Mouse (Mus musculus): ENCODE results near the gene Fcrl5. TPM values are rescaled to one million over a fixed set of nuclear protein-coding genes. Genes with fewer than 3 reads are reported as not detected.

Fcrl5 gene
- total RNA-seq, 2 experiments from 2014 or later: 0.05 TPM; not detected in 1

DNA sequence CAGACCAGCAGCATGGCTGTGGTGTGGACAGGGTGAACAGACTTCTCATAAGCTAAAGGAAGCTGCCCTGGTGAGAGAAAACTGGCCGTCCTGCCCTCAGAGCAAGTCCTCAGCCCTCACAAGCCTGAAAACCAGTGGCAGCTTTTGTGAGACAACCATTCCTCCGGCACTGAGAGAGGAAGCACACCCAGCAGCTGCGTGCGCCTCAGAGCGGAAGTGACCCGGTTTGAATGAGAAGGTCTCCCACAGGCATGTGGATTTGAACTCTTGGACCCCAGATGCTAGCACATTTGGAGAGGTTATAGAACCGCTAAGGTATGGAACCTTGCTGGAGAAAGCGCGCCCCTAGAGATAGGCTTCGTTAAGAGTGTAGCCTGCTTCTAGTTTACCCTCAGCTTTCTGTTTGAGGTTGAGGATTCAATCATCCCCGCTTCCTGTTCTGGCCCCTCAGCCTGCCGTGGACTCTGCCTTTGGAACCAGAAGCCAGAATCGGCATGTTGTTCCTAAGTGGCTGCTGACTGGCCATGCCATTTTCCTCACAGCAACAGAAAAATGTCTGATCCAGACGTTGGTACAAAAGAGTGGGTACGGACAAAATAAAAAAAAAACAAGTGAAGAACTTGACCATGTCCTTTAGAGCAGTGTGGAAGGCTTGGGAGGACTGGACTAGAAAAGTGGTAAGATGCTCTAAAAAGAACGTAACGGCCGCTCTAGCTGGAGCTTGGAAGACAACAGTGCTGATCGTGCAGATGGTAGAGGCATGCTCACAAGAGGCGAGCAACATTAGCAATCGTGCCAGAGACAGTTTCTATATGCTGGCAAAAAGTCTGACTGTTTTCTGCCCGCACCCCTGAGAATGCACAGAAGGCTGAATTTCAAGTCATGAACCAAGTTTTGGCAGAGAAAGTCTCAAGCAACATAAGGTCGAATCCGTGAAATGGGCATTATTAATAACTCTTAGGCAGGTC lies 64.8 kb downstream of the Fcrl5 start:
- peak; percentile 40 for ATAC-seq (replicated peaks; ENCODE audit: poor library complexity)

DNA sequence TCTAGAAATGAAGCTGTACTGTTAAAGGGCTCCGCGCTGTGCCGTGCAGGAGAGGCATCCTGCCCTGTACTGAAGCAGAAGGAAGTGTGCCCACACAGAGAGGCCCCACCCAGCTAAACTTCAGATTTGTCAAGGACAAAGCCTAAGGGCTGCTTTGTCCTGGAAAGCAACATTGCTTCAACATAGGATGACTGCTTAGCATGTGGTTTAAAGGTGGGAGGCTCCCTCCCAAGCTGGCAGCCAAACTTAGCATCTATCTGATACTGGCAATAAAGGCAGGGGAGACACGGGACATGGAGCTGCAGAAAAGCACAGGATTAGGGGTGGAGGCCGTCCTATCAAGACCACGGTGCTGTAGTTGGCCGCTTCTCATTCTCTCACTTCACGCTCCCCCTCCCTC lies 65.6 kb downstream of the Fcrl5 start:
- peak; percentile 32; the same call in 1 of the 2 replicates for ATAC-seq (replicated peaks; ENCODE audit: poor library complexity)

DNA sequence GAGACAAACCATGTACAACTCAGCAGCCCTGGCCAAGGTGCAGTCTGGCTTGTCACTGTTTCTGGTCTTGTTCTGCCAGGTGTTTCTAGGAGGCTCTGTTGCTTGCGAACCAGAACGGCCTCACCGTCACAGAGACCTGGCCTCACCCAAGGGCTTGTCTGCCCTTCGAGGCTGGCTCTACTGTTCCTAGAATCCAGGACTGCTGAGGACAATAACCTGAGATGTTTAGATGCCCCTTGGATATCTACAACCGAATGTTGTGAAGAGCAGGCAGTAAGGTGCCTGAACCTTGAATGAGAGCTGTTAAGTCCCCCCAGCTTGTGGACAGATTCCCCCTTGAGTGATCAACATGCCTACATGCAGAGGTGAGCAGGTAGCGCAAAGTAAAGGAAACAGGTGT lies 67.2 kb downstream of the Fcrl5 start:
- no peak for ATAC-seq (replicated peaks; ENCODE audit: poor library complexity)

DNA sequence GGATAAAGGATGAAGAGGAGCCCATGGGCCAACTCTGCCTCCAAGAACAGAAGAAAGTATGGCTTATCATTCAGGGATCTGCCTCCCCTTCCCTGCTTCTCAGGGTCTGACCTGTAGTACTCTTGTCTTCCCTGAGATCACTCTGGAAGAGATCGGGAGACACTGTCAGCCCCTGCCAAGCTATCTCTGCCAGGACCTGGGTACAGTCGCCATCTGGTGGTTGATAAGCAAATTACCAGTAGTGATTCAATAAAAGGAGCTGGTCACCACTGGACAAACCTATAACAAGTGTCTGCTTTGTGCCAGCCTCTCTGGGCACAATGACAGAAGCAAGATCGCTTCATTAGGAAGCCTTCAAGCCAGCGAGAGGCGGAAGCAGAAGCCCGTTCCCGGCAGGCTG lies 68.8 kb downstream of the Fcrl5 start:
- ATAC-seq (replicated peaks; ENCODE audit: poor library complexity): peak; percentile 51

DNA sequence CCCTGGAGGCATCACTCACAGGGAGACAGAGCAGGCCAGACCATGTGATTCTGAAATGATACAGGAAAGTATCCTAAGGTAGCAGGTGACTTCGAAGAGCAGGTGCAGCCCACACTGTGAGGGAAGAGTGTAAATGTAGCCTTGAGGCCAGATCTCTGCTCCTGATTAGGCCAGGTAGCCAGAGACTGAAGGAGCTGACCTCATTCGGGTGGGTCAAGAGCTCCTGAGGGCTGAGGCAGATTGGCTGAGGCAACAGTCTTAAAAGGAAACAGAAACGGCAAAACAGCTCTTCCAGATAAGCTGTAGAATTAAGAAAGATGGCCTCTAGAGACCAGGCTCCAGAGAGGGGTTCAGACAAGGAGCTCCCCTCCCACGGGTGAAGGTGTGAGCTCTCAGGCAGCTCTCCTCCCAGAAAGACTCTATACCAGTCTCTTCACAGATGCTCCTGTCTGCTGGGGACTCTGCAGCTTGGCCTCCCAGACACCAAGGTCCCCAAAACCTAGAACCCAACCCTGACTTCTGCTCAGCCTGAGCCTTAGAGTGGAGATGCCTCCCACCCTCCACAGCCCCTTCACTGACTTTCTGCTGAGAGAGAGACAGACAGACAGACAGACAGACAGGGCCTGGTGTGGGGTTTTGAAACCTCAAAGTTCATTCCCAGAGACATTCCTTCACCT lies 69.3 kb downstream of the Fcrl5 start:
- no peak for ATAC-seq (replicated peaks; ENCODE audit: poor library complexity)

DNA sequence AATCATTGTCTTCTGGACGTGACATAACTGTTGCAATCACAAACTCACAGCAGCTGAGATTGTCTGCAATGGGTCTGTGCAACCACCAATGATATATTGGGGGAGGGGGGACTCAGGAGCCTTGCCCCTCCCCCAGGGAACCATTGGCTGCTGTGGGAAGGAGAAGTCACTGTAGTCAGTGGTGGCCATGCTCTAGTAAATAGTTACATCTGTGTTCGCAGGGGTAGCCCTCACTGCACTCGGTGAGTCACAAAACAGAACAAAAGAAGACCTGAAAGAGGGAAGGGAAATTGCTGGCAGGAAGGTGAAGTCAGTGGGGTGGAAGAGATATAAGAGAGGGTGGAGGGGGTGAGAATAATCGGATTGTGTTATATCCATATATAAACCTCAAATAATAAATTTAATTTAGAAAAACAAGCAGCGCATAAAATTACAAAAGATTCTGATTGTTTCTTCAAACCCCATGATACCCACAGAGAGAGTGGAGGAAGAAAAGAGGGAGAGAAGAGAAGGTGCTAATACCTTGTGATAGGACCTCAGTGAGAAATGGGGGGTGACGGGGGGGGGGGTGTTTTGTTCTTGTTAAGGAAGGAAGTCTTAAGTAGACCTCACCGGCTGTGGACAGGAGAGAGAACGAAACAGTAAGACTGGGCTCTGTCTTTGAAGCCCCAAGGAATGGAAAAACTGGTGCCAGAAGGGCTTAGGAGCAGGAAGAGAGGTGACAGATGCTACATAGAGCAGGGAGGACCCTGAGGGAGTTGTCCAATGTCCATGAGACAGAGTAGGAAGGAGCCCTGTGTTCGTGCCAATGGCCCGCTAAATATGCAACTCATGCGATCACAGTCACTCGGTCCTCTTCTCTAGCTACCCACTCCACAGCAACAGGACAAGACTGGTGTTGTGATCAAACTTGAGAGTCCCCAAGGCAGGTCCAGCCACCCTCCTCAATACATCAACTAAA lies 71.2 kb downstream of the Fcrl5 start:
- no peak for ATAC-seq (replicated peaks; ENCODE audit: poor library complexity)

DNA sequence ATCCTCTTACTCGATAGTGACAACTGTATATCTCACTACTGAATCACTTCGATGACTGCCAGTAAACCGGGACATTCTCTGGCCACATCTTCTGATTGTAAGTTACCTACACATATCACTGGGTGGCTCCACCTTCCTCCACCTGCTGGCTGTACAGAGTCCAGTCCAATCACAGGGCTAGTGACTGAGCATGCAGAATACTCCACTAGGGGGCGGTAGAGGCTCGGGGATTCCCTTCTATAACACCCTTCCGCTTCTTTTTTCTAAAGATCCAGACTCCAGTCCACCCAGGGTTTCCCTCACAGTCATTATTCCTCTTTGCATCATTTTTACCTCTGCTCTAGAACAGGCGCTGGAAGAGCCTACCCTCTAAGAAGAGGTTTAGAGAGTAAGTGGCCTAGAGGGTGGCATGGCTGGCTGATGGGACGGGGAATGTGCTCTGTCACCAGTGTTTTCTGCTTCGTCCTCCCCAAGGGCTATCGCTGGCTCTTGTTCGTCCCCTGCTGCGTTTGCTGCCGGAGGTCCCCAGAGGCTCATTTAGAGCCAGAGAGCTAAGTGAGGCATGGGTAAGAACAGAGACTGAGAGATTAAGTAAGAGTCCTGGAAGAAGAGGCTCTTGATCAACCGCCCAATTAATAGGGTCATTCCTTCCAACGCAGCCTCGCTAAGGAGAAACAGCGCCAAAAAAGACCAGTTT lies 72.8 kb downstream of the Fcrl5 start:
- ATAC-seq (replicated peaks; ENCODE audit: poor library complexity): peak; percentile 81

DNA sequence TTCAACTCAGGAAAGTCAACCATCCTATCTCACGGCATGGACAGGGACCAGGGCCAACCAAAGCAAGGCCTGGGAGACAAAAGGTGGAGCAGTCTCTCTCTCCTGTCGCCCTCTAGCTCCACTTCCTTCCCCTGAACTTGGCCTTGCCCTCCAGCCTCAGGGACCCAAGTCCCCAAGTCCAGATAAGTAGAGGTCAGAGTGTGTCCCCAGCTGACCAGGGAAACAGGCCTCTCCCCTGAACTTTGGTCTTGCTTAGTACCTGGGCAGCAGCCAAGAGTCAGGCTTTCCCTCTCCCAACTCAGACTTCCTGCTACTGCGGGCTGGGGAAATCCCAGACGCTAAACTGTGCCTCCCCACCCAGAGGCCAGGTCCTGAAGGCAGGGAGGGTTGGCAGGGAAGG lies 73.5 kb downstream of the Fcrl5 start:
- ATAC-seq (replicated peaks; ENCODE audit: poor library complexity): no peak

DNA sequence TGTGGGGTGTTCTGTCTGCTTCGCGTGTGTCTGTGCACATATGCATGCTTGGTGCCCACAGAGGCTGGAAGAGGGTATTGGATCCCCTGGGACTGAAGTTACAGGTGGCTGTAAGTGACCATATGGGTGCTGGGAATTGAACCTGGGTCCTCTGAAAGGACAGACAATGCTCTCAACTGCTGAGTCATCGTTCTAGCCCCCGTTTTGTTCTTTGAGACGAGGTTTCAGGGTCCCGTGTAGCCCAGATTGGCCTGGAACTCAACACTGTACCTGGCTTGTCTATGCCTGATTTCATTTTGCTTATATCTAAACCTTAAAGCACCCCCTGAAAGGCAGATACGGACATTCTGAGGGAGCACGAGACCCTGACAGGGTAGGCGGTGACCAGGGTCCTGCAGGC lies 75.3 kb downstream of the Fcrl5 start:
- ATAC-seq (replicated peaks; ENCODE audit: poor library complexity): no peak

DNA sequence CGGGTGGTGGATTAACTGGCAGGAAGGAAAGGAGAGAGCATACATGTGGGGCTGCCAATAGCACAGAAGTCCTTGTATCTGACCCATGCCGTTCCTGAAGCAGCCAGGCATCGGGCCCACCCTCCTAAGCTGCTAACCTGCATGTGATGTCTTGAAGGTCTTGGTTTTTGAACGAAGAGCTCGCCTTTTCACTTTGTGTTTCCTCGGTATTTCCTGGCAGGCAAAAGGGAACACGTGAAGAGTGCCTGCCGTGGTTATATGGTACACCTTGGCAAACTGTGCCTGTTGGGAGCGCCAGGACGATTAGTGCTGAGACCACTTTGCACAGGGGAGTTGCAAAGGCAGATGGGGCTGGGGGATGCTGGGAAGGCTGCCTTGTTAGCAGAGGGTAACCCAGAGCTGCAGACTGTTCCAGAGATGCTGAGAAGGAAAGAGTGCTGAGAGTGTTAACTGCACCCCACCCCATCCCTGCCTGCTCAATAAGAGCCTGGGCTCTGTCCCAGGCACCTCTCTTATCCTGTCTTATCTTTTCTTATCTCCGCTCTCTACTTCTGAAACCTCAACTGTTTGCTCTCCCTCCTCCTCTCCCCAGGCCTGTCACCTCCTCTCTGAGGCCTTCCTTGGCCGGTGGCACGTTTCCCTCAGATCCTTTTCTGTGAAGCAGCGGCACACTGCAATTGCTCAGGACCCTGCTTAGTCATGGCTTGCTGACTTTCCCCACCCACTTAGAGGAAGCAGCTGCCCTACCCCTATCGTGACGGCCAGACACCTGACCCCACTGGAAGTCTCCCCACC lies 76.6 kb downstream of the Fcrl5 start:
- peak; percentile 76 for ATAC-seq (replicated peaks; ENCODE audit: poor library complexity)

DNA sequence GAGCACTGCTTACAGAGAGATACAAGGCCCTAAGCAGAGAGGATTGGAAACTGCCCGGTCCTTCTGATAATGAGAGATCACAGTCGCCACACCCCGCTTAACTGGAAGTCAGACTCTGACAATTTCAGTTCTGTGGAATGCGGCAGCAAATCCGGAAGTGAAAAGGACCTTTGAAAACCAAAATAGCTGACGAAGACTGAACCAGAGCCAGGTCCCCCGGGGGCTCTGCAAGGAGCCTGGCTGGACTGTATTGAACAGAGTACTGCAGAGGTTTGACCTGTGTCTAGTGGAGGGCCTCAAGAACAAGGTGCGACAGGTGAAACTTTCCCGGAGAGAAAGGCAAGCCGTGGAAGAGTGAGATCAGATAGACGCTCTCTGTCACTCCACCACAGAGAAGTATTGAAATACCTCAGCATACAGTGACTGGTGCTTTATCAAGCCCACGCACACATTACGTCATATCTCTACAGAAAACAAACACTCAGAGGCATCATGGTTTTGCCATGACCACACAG lies 80.1 kb downstream of the Fcrl5 start:
- peak; percentile 70 for ATAC-seq (replicated peaks; ENCODE audit: poor library complexity)

DNA sequence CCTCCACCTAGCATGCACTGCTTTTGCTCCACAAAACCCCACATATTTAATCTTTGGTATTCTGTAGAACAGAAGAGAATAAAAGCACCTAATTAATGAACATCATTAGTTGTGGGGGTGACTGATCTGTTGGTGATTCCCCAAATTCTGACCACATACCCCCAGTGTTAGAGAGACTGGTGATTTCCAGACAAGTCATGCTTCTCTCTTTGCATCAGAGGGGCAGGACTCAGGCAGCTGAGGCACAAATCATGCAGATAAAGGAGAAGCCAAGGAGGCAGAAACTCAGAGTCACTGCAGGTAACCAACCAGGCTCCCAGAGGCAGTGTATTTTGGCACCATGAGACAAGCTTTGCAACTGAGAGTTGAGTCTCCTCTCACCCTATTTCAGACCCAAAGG lies 82.9 kb downstream of the Fcrl5 start:
- ATAC-seq (replicated peaks; ENCODE audit: poor library complexity): no peak

DNA sequence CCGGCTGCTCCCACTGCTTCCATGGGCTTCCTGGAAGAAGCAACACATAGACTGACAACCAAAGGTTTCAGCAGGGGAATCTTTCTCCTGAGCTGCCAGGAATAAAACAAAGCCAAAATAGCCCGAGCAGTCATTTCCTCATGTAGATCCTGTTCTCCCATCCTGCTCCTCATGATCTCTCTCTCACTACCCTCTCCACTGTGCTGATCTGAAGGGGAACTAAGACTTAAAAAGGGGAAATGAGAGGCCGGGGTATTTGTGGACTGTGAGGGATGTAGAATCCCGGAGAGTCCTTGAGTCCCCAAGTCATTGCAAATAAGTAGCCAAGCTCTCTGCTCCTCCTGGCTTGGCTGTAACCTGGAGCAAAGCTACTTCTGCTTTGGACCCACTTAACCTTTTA lies 85.6 kb downstream of the Fcrl5 start:
- peak; percentile 72 for ATAC-seq (replicated peaks; ENCODE audit: poor library complexity)

DNA sequence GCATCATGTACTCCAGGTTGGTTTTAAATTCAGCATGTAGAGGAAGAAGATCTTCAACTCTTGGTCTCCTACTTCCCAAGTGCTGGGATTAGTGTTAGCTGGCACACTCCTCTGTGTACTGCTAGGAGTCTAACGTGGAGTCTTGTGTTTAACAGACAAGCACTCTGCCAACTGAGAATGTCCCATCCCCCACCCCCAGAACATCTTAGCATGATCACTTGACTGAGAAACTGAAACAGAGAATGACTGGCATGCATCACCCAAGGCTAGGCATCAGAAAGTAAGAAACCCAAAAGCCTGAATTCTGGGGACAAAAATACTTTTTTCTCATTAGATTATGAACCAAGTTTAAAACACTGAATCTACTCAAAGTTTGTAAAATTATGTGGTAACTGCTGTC lies 86.3 kb downstream of the Fcrl5 start:
- ATAC-seq (replicated peaks; ENCODE audit: poor library complexity): no peak

DNA sequence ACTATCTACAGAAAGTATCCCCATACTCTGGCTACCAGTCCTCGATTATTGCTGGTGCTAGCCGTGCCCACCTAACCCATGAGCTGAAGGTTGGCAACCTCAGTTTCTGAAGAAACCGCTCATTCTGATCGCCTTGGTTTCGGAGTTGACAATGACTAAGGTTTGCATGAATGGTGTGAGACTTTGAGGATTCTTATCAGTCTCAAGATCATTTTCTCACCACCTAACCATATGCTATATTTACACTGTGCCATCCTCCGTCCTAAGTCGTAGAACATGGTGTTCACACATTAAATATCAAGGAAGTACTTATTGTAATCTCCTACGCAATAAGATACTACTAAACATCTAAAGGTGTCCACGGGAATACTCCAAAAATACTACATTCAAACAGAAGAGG lies 88.1 kb downstream of the Fcrl5 start:
- no peak for ATAC-seq (replicated peaks; ENCODE audit: poor library complexity)

DNA sequence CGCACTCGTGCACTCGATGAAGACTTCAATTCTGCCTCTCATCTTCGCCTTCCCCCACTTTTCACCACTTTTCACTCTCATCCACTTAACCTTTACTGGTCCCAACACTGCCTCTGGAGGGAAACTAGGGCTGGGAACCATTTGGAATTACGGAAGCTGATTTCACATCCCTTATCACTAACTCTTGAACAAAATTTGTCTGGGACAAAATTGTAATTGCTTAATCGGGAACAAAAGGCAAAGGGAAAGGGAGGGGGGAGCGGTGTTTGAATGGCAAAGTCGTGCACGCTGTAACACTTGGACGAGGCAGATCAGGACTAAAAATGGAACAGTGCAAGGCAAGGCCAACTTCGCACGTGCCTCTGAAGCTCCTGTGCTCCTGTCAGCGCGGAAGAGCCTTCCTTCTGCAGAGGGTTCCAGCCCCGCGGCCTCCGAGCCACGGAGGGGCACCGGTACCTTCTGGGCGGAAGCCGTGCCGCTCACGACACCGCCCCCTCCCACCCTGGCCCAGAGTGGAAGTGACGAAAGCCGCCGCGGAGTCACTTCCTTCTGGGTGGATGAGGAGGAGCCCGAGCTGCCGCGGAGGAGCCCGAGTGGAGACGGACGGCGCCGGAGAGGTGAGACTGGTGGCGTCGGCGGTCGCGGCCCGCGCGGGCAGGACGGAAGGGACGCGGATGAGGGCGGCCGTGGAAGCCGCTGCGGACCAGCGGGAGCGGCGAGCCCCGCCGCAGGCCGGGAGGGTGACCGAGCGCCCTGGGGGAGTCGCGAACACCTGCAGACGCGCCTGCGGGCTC lies 89.7 kb downstream of the Fcrl5 start, which contains the start of gene Etv3:
Gene Etv3 (plus strand): TSS at position 365 of the 794 bp plus-strand sequence.
- peak; percentile 86 for ATAC-seq (replicated peaks; ENCODE audit: poor library complexity)

DNA sequence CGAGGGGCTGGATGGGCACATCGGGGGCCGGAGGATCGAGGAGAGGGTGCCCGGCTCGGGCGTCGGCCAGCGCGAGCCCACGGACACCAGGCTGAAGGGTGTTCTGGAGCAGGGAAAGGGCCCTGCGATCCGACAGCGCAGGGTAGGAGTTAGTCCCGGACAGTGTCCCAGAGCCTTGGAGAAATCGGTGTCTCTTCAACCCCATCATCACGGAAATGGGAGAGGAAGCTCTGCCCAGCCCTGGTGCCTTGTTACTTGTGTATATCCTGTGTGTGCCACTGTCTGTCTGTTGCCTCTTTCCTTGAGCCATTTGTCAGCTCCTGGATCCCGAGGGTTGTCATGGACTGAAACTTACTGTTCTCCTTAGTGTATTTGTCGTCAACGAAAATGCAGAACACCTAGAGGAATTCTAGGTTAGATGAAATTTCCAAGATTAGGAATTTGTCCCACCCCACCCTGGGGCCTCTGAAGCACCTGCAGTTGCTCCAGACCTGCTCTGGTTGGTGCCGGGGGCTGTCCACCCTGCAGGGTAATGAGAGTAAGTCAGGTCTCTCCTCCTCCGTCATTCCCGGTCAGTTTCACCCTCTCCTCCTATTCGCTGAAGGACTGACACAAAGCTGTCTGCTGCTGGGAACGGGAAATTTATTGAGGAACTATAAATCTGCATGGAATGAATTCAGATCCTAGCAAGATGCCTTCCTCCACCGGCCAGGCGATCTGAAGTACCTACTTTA lies 90.4 kb downstream of the Fcrl5 start:
- ATAC-seq (replicated peaks; ENCODE audit: poor library complexity): no peak

DNA sequence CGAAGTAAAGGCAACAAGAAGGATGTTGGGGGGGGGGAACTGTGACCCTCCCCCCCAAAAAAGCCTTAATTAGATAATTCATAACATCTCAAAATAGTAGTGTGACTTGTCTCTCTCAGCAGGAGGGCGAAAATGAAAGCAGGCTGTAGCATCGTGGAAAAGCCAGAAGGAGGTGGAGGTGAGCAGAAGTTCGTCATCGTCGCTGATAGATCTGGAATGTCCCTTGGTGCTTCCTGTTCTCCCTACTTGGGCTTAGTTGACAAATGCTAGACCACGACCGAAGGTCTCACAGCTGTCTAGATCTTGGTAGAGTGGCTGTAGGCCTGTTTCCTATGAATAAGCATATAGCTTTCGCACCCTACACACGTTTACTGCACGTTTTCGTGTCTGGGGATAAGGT lies 91.6 kb downstream of the Fcrl5 start:
- ATAC-seq (replicated peaks; ENCODE audit: poor library complexity): no peak
